Mouse (Mus musculus) cerebellum, adult (tissue): ENCODE measurements around the gene Gm20388.
A peak's percentile ranks its signal among the peaks of the same experiment; 100 is the strongest.

Experiments
- ATAC-seq: cut with Nextera tagmentation; 2 replicates; pipeline ENCODE4 v1.9.2; 2017; ENCODE audit warnings: mild to moderate bottlenecking, moderate library complexity, mixed read lengths; ENCODE audit not compliant: insufficient number of reproducible peaks, low FRiP score, low TSS enrichment

Gm20388 gene

DNA sequence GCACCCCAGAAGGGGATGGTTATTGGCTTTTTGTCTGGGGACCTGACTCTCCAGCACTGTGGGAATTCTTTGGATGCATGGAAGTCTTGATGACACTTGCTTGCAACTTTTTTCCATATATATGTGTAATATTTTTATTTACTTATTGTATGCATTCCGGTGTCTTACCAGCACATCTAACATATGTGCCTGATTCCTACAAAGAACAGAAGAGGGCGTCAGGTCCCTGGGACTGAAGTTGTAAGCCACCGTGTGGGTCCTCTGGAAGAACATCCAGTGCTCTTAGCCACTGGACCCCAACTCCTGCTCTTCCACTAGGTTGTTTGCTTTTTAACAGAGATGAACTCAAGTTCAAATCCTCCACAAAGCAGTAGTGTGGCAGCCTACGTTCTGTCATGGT, 459.8 kb downstream of the Gm20388 start:
- ATAC-seq = no peak

DNA sequence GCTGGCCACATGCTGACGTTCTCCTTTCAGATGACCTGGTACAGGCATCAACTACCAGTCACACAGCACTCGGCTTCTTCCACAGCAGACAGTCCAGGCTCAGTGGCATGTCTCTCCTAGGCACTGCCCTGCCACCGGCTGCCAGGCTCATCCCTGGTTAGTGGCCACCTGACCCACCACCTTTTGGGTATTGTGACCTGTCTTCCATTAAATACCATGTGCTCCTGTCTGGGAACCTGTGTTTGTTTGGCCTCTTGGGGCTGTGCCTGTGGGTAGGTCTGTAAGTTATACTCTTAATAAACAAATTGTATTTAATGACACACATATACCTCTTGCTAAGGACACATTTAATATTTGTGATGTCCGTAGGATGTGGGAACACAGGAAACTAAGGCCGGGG, 460.5 kb downstream of the Gm20388 start:
- no peak for ATAC-seq

DNA sequence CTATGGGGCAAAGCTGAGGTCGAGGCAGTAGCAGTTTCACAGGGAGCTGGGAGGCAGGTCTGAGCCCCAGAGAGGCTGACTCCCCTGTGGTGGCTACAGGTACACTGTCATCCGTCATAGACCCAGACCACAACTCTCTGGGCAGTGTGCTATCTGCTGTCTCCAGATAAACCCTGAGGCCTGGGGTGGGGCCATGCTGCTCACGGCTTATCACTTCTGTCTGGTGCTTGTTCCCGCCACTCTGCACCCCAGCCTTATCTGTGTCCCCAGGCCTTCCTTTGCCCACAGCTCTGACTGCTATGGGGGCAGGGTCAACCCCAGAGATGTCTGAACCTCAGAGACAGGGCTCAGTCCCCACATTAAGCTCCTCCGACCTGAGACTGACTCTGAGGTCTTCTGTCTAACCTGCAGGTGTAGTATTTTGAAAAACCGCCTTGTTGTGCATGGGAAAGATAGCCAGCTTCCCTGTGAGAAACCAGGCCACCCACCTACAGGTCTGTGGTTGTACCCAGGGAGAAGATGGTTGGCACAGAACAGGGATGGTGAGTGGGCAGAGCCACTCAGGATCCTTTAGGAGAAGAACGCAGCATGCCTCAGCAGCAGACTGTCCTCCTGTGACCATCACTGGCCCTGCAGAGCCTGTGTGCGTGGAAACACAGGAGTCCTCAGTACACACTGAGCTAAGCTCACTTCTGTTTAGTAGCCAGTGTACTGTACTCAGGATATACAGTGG, 461.2 kb downstream of the Gm20388 start:
- ATAC-seq = no peak

DNA sequence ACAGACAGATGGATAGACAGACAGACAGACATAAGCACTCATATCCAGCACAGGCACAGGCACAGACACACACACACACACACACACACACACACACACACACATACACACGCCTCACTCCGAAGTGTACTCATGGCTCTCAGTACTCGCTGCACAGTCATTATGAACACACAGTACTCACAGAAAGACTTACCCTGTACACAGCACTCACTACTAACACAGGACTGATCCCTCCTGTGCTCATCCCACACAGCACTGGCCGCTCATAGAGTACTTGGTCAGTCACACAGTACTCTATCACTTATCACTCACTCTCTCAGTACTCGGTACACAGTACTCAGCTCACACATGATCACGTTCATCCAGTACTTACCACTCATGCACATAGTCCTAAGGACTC, 462.0 kb downstream of the Gm20388 start:
- ATAC-seq = no peak

DNA sequence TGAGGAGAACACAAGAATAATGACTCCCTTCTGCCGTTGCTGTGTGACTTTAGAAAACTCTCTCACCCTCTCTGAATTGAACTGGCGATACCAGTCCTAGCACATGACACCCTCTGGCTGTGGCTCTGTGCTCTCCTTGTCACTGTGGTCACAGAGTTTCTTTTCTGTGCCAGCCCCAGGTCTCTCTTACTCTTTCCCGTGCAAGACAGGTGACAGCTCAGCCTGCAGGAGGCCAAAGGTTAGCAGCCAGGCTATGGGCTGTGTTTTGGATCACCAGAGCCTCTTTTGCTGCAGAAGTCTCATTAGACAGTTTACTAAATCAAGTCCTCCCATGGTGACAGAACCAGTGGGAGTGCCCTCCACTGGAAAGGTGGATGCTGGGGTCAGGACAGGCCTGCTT, 463.0 kb downstream of the Gm20388 start:
- ATAC-seq = no peak

DNA sequence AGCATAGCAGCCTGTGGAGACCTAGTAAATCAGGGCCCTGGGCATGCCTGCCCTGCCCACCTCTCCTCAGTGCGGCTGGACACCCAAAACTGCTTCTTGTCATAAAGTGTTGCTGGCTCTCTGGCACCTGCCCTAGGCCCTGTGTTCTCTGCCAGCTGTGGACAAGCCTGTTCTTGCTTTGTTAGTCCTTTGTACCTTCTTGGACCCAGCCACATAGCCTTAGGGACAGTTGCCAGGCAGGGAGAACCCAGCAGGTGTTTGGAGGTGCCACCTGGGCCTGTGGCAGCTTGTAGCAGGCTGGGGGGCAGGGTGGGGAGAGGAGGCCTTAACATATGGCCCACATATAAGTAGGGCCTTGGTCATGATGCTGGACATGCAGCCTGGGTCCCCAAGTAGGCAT, 463.4 kb downstream of the Gm20388 start:
- ATAC-seq = no peak

DNA sequence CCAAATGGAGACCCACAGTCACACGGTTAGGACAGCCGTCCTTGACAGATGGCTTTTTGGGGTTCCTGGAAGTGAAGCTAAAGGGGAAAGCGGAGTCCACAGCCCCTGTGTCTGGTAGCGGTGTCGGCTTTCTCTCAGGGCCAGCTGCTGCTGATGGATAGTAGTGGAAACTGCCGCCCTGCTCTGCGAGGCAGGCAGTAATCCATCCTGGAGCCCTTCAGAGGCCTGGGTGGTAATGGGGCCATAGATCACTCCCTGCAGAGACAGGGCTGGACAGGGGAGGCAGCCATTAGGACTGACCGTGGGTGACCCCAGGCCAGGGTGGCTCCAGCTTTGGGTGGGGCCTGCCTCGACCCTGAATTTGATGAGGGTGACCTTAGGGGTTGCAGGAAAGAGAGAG, 463.9 kb downstream of the Gm20388 start:
- no peak for ATAC-seq

DNA sequence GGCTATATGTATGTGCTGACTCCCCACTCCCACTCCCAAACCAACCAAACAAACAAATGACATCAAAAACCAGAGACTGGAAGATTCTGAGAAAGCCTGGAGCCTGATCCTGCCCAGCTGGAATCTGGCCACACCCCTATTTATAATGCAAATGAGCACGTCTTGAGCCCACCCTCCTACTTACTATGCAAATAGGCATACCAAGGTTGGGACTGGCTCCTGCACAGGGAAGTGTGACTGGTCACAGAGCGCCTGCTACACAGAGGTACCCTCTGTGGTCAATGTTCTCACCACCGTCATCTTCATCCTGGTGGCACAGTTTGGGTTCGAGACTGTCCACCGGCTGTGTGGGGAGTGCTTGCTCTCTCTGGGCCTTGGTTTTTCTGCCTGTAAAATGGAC, 464.5 kb downstream of the Gm20388 start:
- no peak for ATAC-seq

DNA sequence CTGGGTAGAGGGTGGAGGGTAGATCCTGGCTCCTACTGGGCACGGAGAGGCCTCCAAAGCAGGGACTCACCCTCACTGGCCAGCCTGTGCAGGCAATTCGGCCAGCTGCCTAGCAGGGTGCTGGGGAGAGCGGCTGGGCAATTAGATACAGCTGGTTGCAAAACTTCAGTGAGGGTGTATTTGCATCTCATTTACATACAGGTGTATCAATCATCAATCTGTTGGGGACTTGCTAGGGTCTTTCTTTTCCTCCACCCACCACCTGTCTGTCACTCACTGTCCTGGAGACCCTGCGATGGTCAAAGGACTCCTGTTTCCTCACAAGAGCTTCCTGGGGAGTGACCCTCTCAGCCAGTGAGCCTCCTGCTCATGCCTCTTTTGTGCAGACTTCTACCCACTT, 465.6 kb downstream of the Gm20388 start:
- ATAC-seq = no peak

DNA sequence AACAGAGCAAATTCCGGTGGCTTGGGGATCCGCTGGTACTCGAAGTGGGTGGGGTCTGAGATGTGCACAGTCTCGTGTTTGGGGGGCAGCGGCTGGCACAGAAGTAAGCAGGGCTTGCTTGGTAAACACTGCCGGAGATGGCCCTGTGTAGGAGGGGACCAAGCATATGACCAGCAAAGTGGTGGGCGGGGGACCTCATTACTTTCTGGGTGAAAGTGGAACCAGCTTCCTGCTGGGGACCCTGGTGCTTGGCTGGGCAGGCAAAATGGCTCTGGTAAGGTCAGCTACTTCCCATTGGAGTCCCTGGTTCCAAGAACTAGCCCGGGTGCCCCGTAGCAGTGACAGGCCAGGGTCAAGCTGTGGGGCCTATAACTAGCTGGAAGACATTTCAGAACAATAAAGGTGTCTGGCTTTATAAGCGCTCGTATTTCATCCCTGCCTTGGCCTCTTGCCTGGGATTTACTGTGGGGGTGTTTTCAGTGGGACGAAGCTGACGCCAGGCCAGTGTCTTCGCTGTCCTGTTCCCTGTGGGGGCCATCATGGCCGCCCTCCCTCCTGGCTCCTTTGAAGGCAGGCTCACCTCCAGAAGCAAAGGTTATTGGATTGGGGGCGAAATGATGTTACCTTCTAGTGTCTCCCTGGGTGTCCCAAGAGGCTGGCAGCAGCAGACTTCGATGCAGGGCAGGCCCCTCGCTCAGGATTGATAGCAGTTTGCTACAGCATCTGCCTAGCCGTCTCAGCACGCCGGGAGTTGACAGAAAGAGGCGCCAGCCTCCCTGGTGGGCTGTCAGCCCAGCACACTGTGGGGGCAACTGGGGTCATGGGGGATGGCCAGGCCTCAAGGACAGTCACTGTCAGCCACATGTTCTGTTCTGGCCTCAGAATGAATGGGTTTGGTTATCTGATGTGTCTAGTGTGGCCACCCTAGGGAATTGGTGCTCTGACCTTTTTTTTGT, 466.5 kb downstream of the Gm20388 start:
- ATAC-seq = no peak

DNA sequence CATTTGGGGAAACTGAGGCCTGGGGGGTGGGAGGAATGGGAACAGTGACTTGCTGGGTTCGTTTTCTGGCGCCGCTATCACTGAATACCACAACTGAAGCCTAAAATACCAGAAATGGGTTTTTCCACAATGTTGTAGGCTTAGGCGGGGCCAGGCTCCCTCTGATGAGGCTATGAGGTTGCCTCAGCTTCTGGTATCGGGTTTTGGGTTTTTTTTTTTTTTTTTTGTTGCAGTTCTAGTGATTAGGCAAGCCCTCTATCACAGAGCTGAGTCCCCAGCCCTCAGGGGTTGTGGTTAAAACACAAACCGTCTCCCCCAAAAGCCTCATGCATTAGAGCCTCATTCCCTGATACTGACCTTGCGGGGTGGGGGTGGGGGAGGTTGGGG, 467.2 kb downstream of the Gm20388 start:
- ATAC-seq = no peak

DNA sequence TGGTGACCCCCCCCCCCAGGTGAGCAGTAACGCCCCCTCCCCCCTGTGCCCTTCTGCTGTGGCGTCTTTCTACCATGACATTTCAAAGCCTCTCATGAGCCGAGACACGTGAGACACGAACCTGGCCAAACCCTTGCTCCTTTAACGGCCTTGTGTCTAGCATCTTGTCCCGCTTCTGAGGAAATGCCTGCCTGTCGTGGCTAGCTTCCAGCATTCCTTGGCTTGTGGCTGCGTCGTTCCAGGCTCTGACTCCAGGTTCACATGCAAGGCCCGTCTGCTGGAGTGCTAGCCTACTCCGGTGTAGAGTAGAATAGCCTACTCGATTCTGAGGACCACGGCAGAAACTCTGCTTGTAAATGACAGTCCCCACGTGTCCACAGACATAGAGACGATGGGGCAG, 467.7 kb downstream of the Gm20388 start:
- no peak for ATAC-seq

DNA sequence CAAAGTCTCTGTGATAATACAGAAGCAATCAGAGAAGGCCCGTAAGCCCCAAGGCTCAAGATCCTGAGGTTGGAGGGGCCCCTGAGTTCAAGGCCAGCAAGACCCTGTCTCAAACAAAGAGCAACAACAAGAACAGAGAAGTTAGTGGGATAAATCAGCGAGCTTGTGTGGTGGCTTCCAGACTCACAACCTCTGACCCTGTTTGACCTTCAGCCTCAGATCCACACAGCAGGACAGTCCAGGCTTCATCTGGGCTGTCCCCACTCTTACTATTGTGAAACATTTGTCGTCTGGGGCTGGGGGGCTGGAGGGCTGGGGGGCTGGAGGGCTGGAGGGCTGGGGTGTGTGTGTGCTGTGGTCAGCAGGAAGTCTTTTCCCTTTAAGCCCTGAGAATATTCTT, 468.4 kb downstream of the Gm20388 start:
- no peak for ATAC-seq

DNA sequence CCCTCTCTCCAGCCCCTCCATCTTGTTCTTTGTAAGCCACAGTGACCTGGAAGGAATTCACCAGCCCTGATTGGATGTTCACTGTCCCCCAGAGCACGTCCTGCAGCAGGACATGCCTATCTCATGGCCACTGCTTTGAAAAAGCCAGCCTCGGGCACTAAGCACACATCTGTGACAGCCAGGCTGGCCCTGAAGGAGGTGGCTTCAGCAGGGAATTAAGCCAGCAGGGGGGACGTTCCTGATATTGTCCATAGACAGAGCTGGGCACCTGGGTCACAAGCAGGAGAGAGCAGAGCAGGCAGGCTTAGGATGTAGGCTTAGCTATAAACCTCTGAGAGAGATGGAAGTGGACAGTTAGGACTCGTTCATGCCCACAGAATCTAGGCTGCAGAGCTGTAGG, 471.2 kb downstream of the Gm20388 start:
- ATAC-seq = peak; percentile 16; the same call in 1 of the 2 replicates

DNA sequence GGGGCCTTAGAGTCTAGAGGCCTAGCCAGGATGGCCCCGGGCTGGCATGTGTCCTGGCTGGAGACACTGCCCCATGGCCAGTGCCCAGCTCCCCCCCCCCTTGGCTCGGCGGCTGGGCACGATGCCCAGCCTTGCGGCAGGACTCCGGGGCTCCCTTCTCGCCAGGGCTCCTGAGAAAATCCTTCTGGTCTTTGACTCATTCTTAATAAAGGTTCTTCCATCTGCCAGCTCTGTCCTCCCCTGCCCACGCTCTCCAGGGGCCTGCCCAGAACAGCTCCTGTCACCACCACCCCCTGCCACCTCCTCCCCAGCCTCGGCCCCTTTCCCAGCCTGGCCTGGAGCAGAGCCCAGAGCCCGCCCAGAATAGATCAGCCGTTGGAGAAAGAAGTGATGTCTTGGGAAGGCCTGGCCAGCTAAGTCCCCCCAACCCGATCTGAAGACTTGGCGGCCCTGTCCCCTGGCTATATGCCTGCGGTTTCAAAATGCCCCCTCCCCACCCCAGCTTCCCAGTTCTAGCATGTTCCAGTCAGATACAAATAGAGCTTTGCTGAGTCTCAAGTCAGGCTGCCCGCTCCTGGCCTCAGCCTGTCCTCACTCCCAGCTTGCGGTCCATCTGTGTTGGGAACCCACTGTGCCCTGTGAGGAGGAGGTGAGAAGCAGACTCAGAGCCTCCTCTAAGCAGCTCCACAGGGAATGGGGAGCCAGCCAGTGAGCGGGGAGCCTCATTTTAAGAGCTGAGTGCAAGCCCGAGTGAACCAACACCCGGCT, 472.0 kb downstream of the Gm20388 start:
- ATAC-seq = peak; percentile 77

DNA sequence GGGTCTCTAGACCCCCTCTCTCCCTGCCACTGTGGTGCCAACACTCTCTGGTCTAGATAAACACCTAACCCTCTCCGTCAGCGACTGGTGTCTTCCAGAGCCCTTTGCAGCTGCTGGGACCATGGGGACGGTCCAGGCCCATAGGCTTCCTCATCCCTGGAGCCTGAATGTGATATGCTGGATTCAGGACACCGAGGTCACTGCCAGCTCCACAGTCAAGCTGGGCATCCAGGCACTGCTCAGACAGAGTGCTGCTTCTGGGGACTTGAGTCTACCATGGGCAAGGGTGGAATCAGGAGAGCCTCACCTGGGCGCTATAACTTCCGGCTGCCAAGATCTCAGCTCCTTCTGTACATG, 472.5 kb downstream of the Gm20388 start:
- no peak; the same call in 1 of the 2 replicates for ATAC-seq

DNA sequence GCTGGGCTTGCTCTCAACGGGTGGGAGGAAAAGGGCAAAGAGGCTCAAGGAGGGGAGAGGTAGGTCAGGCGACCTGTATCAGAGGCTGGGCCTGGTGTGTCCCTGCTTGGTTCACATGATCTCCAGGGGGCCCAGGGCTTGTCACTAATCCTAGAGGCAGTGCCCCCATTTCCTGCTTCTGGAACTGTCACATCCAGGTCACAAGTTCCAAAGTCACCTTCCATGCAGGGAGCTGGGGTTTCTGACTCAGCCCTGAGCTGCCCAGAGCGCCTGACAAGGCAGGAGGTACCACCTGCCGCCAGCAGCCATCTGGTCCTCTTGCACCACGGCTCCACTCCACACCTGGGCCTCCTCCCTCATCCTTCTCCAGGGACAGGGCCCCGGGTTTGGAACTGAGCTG, 473.1 kb downstream of the Gm20388 start:
- ATAC-seq = no peak

DNA sequence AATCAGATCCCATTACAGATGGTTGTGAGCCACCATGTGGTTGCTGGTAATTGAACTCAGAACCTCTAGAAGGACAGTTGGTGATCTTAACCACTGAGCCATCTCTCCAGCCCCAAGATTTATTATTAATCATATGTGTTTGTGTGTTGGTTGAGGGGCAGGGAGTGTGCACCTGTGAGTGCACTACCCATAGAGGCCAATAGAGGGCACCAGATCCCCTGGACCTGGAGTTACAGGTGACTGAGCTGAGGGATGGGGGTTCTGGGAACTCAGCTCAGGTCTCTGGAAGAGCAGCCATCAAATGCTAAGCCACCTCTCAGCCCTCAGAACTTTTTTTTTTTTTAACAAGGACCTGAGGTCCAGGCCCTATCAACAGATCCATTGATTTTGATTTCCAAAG, 474.1 kb downstream of the Gm20388 start:
- ATAC-seq = no peak

DNA sequence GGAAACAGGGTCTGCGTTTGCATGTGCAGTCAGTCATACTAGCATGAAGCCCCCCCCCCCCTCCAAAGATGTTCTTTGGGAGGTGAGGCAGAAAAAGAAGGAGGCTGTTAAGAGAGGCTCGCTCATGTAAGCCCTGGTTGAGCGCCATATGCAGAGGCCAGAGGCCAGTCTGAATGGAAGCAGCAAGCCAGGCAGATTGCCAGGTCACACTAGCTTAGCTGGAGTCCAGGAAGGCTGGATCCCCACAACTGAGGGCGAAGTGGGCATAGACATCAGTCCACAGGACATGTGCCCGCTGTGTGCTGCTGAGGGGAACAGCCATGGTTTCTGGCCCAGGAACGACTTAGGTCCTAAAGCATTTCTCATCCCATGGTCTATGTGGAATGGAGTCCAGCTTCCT, 477.6 kb downstream of the Gm20388 start:
- ATAC-seq = no peak

DNA sequence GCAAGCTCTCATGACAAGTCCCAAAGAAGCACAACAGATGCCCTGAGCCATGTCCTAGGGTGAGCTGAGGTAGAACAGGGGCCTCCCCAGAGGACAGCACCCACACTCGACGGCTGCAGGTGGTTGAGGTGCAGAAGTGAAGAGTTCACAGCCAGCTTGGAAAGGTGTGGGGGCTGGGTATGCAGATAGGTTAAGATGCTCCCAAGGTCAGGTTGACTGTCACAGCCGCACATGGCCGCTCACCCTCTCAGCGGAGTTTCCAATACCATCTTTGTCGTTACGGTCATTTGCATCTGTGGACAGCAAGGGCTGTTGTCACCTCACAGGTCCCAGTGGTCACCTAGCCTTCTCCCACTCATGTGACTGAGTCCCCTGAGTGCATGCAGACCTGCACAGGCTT, 480.0 kb downstream of the Gm20388 start:
- no peak for ATAC-seq

DNA sequence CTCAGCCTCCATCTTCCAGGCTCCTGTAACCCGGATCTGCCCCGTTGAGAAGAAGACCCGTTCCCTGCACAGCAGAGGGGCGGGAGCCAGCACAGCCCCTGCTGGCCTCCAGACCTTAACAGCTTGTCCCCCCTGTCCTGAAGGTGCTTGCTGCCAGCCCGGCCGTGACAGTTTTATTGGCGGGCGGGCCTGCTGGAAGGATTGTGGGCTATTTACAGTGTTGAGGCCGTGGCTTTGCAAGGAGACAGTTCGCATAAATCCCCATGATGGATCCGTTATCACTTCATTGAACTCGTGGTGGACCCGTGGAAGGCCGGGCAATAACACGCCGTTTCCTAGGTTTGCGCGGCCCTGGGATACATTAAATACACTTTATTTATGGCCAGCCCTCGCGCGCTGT, 481.2 kb downstream of the Gm20388 start:
- ATAC-seq = no peak
